Mouse (Mus musculus) E14TG2a.4 (cell line): ENCODE measurements around the gene Pmvk.

Experiments
- H3K27me3 ChIP-seq: 2 replicates; pipeline ENCODE4 v1.6.1; 2014; ENCODE audit warnings: low read length, control low read depth; ENCODE audit not compliant: insufficient read depth
- H3K36me3 ChIP-seq: 2 replicates; pipeline ENCODE4 v1.6.1; 2014; ENCODE audit warnings: low read length, control low read depth; ENCODE audit not compliant: insufficient read depth
- H3K4me1 ChIP-seq: replicated peaks from 2 replicates; pipeline ENCODE4 v1.6.1; 2014; ENCODE audit warnings: low read depth, low read length, control low read depth
- H3K4me3 ChIP-seq: replicated peaks from 2 replicates; pipeline ENCODE4 v1.5.1; 2014; ENCODE audit warnings: mild to moderate bottlenecking, low read length
- H3K9me3 ChIP-seq: 2 replicates; pipeline ENCODE4 v1.6.1; 2014; ENCODE audit warnings: low read length, control low read depth
- CTCF ChIP-seq: conservative IDR thresholded peaks from 2 replicates; pipeline ENCODE4 v1.5.1; 2014; ENCODE audit warnings: low read length
- NANOG ChIP-seq: IDR thresholded peaks from 2 replicates; pipeline ENCODE4 v1.6.1; 2014; ENCODE audit warnings: borderline replicate concordance, low read length, mixed read lengths
- POU5F1 ChIP-seq: IDR thresholded peaks from 2 replicates; pipeline ENCODE4 v1.6.1; 2014; ENCODE audit warnings: low read length, borderline replicate concordance

Pmvk gene

DNA sequence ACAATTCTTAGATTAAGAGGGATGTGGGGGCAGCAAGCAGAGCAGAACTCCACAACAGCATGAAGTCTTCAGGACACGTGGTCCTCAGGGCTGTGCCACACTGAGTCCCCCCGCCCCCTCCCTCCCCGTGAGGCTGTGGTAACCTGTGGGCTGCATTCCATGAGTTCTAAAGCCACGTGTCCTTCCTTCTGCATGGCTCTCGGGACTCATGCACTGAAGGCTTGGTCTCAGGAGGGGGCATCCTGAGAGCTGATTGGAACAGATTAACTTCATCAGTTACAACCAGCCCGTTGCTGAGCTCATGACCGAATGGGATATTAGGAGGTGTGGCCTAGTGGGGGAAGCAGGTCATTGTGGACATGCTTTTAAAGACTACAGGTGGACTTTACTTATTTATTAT, 45.4 kb downstream of the Pmvk start:
- no peaks in the 10 kb centered on the region for H3K36me3 ChIP-seq
- TF ChIP-seq NANOG (no peak), POU5F1 (no peak), CTCF (no peak)
- peaks cover 11% of the 10 kb centered on the region for H3K27me3 ChIP-seq
- H3K4me3 ChIP-seq = no peak overlapping the region
- H3K4me1 ChIP-seq = peaks cover 15% of the 10 kb centered on the region
- no peaks in the 10 kb centered on the region for H3K9me3 ChIP-seq

- Histone ChIP-seq H3K4me1 (peaks cover 11% of the 10 kb centered on the region), H3K4me3 (no peak overlapping the region), H3K9me3 (no peaks in the 10 kb centered on the region), H3K27me3 (peaks cover 17% of the 10 kb centered on the region), H3K36me3 (no peaks in the 10 kb centered on the region)
- TF ChIP-seq POU5F1 (no peak), CTCF (peak; percentile 40)
Measured at GRCm38 (mm10) chr3:89501486-89501885, 47.1 kb downstream of the Pmvk start.

GRCm38 (mm10) chr3:89502551-89502950, 48.2 kb downstream of the Pmvk start:
- Histone ChIP-seq H3K9me3 (no peaks in the 10 kb centered on the region), H3K4me1 (peaks cover 11% of the 10 kb centered on the region), H3K36me3 (no peaks in the 10 kb centered on the region), H3K4me3 (no peak overlapping the region), H3K27me3 (peaks cover 27% of the 10 kb centered on the region)
- TF ChIP-seq POU5F1 (no peak), NANOG (no peak), CTCF (no peak)

DNA sequence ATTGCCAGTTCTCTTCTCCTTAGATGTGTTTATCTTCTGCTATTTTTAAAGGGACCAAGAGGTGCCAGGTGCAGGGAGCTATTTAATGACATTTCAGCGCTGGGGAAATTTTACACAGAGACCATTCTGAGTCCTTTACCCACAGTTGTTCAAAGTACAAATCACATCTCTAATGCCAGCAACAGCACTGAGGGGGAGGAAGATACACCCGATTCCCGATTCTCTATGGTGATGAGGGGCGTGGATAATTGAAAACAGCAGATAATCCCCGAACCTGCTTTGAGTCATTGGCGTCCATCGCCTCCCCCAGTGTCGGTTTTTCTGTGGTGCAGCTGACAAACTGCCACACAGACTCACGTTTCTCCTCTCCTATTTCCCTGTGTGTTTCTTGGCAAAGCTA, 53.7 kb downstream of the Pmvk start:
- Histone ChIP-seq H3K4me3 (no peak overlapping the region), H3K36me3 (no peaks in the 10 kb centered on the region), H3K4me1 (peaks cover 24% of the 10 kb centered on the region), H3K27me3 (peaks cover 56% of the 10 kb centered on the region), H3K9me3 (no peaks in the 10 kb centered on the region)
- TF ChIP-seq NANOG (no peak), CTCF (no peak), POU5F1 (no peak)

GRCm38 (mm10) chr3:89510979-89511378, 56.6 kb downstream of the Pmvk start:
- H3K4me1 ChIP-seq = peaks cover 24% of the 10 kb centered on the region
- H3K4me3 ChIP-seq = no peak overlapping the region
- peaks cover 43% of the 10 kb centered on the region for H3K27me3 ChIP-seq
- no peaks in the 10 kb centered on the region for H3K9me3 ChIP-seq
- TF ChIP-seq NANOG (no peak), CTCF (peak; percentile 22; the same call in 1 of the 2 replicates)
- no peaks in the 10 kb centered on the region for H3K36me3 ChIP-seq

DNA sequence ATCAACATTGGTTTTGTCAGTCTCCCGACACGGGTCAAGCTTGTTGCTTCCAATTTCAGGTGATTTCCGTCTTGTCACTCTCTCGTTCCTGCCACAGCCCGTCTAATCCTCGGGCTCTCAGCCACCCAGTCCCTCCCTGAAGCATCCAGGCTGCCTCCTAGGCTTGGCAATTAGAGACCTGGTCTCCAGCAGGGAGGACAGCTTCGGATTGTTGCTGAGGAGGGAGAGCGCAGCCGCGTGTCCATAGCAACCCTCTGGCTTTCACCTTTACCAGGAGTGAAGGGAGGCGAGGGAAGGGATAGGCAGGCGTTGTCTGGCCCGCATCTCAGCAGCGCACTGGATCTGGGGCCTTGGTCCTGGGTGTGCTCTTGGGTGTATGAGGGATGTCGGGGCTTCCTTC, 57.1 kb downstream of the Pmvk start:
- peaks cover 40% of the 10 kb centered on the region for H3K27me3 ChIP-seq
- H3K4me1 ChIP-seq = peaks cover 24% of the 10 kb centered on the region
- H3K36me3 ChIP-seq = no peaks in the 10 kb centered on the region
- TF ChIP-seq NANOG (no peak), CTCF (no peak), POU5F1 (no peak)
- no peak overlapping the region for H3K4me3 ChIP-seq
- peaks cover 1% of the 10 kb centered on the region; the same call in 1 of the 2 replicates for H3K9me3 ChIP-seq

GRCm38 (mm10) chr3:89512225-89512624, 57.9 kb downstream of the Pmvk start:
- Histone ChIP-seq H3K4me1 (peaks cover 24% of the 10 kb centered on the region), H3K4me3 (no peak overlapping the region), H3K9me3 (peaks cover 5% of the 10 kb centered on the region; the same call in 1 of the 2 replicates), H3K36me3 (no peaks in the 10 kb centered on the region), H3K27me3 (peaks cover 33% of the 10 kb centered on the region)
- TF ChIP-seq NANOG (no peak), CTCF (peak; percentile 88)

DNA sequence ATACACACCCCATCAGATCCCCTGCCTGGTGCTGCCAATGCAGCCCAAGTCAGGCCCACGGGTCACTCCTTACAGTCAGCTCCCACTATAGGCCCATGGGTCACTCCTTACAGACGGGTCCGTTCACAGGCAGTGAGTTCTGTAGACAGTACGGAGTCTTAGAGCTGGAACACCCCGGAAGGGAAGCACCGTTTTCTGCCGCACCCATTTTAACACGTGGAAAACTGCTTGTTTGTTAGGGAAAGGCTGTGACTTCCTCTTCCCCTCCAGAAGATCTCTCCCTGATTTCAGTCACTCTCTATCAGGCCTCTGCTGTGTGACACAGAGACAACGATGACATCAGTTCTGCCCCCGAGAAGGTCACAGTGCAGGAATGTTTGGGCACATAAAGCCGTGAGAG, 61.1 kb downstream of the Pmvk start:
- Histone ChIP-seq H3K9me3 (peaks cover 5% of the 10 kb centered on the region; the same call in 1 of the 2 replicates), H3K27me3 (peaks cover 32% of the 10 kb centered on the region), H3K4me1 (peaks cover 29% of the 10 kb centered on the region), H3K4me3 (no peak overlapping the region), H3K36me3 (no peaks in the 10 kb centered on the region)
- TF ChIP-seq CTCF = no peak
- no peak for TF ChIP-seq NANOG
- TF ChIP-seq POU5F1 = no peak

DNA sequence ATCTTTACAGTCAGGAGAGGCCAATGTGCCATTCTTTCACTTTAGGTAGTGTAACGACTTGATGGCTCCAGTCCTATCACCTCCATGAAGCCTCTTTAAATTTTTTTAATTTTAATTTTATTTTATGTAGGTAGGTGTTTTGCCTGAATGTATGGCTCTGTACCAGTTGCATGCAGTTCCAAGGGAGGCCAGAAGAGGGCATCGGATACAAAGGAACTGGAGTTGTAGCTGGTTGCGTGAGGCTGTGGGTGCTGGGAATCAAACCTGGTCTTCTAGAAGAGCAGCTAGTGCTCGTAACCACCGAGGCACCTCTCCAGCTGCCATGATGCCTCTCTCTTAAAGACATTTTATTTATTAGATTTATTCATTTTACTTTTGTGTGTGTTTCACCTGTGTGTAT, 62.0 kb downstream of the Pmvk start:
- Histone ChIP-seq H3K36me3 (no peaks in the 10 kb centered on the region), H3K27me3 (peaks cover 37% of the 10 kb centered on the region), H3K4me3 (no peak overlapping the region), H3K4me1 (peaks cover 36% of the 10 kb centered on the region), H3K9me3 (peaks cover 5% of the 10 kb centered on the region; the same call in 1 of the 2 replicates)
- TF ChIP-seq POU5F1 (no peak), NANOG (no peak), CTCF (peak; percentile 60)
